Mouse (Mus musculus) ES-E14 (cell line): ENCODE results near the gene Tfr2.

Source experiments
- CHD2 ChIP-seq: IDR thresholded peaks from 2 replicates; pipeline ENCODE4 v1.6.1; 2014; ENCODE audit warnings: mild to moderate bottlenecking, low read depth, low read length, inconsistent platforms
- HCFC1 ChIP-seq: IDR thresholded peaks from 2 replicates; pipeline ENCODE4 v1.6.1; 2012; ENCODE audit warnings: low read length, inconsistent platforms, borderline replicate concordance; ENCODE audit not compliant: insufficient read depth
- ZC3H11A ChIP-seq: IDR thresholded peaks from 2 replicates; pipeline ENCODE4 v1.6.1; 2012; ENCODE audit warnings: low read depth, mild to moderate bottlenecking, inconsistent platforms, low read length, borderline replicate concordance
- ZNF384 ChIP-seq: IDR thresholded peaks from 2 replicates; pipeline ENCODE4 v1.6.1; 2012; ENCODE audit warnings: low read depth, low read length, inconsistent platforms

GRCm38 (mm10) chr5:137526192-137526936, 43.3 kb upstream of the Tfr2 start:
- no peak for TF ChIP-seq CHD2
- TF ChIP-seq HCFC1, result no peak
- TF ChIP-seq ZNF384, result no peak
- no peak for TF ChIP-seq ZC3H11A
